Mouse (Mus musculus) lung, postnatal 10 days (tissue): Measurements from ENCODE around the gene Timp3.
A peak's percentile ranks its signal among the peaks of the same experiment; 100 is the strongest.

Experiments used
- DNase-seq: peaks from one replicate; pipeline ENCODE4 v3.0.0; 2021

Gene Timp3

DNA sequence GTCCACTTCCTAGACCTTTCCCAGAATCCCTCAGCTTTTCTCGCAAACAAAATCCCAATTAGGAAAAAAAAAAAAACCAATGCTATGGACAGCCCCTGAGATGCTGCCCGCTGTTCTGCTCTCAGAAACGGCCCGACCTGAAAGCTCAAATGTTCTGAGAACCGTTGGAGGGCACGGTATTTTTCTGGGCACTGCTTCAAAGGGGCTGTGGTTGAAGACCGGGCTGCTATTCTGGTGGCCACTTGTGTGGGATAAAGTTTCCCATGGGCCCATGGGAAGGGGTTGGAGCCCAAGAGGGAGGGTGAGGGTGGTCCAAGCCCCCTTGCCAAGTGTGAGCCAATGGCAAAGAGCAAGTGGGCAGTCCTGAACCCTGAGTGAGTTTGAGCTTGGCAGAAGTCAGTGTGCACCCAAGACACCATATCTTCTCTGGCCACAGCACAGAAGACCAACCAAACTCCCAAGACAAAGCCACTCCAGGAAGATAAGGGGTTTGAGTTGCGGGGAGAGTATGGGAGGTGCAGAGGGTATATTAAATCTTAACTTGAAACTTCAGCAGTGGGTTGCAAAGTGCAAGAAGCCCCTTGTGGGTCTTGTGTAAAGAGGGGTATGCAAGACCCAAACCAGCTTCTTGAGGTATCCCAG is 29.2 kb downstream of the Timp3 start:
- DNase-seq, result no peak

DNA sequence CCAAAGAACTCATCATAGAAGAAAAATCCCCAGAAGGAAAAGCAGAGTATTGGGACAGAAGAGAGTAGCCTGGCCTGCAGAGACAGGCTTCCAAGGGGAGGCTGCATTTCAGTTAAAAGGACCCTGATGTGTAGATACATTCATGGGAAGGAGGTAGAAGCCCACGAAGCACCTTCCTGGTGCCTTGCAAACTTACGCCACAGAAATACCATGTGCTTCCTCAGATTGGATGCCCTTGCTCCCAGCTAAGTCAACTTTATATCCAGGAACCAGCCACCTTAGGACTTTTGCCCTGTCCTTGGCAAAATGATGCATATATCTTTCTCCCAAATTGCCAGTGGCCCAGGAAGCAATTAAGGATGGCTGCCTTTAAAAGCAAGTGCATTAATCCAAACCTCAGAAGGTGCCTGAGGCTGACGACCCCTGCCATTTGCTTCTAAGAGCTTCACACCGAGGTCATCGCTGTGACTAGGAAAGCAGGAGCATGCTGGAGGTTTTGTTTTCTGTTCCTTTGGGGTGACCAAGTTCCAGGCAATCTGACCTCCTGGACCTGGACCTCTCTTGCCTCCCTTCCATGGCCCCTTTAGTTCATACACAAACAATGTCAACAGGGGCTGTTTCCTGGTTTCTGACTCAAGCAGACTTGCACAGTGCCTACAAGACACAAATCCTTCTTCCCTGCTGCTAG is 31.0 kb downstream of the Timp3 start:
- no peak for DNase-seq

DNA sequence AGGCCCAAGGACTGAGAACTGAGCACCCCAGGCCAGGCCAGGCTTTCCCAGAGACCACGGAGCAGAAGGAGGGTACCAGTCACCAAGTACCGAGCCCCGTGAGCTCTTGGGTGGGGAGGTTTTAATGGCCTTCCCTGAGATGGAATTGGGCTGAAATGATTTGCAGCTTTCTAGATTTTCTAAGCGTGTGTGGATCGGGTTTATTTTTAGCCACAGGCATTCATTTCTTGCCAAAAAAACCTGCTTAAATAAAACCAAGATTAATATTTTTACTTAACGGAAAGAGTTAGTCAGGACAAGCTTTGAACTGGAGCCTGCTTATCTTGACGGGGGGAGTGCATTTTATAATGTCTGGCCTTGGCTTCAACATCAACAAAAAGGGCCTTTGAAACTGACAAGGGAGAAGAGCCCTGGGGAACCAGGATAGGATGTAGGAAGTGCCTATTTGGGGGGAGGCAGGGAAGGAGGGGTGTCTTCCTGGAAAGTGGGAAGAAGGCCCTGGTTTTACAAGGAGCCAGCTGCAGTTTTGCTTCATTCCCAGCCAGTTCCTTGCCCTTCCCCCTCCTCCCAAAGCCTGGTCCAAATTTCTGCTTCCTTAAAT is 31.6 kb downstream of the Timp3 start:
- peak; percentile 55 for DNase-seq

DNA sequence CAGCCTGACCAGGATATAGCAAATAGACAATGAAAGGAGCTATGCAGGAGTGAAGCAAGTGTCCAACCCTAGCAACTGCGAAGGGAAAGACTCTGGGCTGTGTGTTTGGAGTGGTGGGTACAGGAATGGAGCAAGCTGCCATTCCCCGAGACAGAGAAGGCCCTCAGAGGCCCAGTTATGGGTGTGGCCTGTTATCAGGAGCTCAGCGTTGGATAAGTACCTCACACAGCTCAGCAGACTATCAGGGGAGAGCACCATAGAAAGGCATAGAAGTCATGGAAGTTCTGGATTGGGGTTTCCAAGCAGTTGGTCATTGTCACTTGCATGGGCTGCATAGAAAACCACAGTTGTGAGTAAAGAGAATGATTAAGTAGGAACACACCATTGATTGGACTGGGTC is 32.8 kb downstream of the Timp3 start:
- no peak for DNase-seq

DNA sequence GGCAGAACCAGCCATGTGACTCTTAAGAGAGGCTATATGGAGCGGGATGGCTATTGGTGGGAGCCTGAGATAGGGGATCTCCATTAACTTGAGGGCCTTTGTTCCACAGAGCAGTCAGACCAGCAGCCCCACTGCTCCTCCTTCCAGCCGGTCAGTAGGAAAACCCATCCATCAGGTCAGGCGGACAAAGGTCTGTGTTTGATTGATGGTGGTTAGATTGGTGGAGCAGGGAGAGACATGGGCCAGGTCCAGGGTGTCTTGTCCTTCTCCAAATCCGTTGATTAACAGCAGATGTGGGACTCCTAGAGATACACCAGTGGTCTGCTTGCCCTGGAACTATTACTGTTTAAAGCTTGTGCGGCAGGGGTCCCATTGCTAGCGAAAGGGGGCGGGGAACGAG is 34.4 kb downstream of the Timp3 start:
- DNase-seq, result no peak

DNA sequence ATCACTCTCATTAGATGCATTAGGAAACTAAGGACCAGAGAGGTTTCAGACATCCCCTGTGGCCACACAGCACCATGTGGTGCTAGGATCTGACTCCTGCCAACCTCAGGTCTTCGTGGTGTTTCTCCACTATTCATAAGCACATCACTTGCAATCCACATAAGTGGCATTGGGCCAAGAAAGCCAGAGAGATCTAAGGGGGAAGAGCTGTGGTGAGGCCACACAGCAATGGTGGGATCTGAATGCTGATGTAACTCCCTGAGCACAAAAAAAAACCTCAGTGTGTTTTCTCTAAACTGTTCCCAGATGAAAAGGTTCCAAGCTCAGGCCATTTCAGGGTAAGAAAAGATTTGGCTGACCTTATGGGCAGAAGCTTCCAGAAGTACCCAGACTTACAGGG is 36.3 kb downstream of the Timp3 start:
- peak; percentile 32 for DNase-seq

DNA sequence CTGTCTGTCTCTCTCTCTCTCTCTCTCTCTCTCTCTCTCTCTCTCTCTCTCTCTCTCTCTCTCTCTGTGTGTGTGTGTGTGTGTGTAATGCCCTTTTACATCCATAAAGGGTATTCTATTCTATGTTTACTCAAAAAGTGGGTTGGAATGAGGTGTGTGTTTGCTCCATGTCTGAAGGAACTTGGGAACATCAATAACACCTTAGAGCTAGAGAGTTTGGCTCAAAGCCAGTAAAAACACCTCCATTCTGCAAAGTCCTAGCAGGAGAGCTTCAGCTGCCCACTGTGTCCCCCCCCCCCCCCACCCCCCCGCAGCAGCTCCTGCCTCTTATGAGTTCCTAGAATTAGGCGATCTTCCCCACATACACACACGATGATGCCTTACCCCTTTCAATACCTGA is 37.1 kb downstream of the Timp3 start:
- DNase-seq, result no peak

DNA sequence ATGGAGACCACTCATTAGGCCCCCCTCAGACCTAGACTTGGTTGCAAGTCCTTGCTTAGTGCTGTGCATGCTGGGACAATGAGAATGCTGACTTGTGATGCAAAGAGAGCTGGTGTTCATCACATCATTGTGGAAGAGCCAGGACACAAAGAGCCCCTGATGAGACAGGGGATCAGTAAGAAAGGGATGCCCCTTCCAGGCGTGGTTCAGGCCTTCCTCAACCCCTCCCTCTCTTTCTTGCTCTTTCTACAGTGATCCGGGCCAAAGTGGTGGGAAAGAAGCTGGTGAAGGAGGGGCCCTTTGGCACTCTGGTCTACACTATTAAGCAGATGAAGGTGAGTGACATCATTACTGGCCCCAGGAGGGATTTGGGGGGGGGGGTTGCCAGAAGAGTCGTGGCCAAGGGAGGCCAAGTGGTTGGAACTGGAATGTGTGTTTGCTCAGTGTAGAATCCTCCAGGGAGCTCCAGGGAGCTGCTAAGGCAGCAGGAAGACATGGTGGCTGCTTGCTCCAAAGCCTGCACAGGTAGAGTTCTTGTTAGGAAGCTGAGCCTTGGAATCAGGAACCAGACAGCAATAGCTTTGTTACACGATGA is 38.0 kb downstream of the Timp3 start:
- no peak for DNase-seq

DNA sequence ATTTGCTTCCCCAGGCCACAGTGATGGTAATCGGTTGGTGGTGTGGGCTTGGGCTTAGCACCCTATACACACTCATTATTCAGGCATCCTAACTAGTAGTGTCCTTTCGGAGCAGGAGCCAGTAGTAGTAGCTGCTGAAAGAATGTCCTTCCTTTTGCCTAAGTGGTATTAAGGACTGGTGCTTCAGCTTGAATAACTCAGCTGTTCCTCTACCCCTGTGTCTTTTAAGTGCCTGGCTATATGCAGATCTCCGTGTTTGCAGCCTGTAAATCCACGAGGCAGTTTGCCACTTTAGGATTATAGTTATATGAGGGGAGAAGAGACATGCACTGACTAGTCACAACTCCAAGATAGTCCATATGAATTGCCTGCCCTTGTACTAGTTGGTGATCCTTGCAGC is 38.9 kb downstream of the Timp3 start:
- DNase-seq, result no peak

DNA sequence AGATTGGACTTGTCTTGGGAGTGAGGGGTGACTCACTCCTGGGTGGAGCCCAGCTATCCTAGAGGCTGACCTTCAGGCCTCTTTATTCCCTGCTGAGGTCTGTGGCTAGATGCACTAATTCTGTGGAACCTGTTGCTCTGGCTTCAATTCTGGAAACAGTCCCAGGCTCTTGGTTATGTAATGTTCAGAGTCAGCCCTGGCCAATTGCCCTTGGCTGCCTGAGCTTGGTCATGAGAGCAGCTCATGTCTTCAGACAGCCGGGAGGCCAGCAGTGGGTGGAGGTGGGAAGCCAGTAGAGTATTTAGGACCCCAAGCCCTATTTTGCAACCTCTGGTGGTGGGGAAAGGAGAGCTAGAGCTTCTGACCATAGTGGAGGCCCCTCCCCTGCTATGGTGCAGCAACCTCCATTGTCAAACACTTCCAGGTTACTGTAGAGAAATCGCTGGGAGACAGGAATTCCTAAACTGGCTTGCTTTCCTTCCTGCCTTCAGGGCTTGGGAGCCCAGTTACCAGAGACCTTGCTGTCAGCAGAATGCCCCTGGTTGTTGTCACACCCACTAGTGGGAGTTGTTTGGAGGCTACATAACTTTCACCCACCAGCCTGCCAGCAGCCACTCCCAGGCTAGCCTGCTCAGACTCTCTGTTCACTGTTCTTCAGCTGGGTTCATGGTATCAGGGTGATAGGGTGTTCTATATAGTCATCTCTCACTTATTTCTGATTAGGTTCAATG is 39.6 kb downstream of the Timp3 start:
- DNase-seq, result peak; percentile 93

DNA sequence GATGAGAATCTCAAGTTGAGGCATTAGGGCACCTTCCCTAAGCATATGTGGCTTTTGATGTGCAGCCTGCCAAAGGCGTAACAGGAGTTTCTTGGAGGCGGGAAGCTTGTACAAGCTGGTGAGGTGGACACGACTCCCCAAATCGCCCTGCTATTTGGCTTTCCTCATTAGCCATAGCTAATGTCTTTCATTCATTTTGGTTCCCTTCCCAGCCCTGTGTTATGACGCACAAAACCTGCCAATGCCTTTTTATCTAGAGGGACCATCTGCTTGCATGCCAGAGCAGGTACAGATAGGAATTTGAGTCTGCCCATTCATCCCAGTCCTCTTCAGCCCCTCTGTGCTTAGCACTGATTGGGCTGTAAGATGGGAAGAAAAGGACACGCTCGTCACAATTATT is 40.2 kb downstream of the Timp3 start:
- DNase-seq, result no peak

DNA sequence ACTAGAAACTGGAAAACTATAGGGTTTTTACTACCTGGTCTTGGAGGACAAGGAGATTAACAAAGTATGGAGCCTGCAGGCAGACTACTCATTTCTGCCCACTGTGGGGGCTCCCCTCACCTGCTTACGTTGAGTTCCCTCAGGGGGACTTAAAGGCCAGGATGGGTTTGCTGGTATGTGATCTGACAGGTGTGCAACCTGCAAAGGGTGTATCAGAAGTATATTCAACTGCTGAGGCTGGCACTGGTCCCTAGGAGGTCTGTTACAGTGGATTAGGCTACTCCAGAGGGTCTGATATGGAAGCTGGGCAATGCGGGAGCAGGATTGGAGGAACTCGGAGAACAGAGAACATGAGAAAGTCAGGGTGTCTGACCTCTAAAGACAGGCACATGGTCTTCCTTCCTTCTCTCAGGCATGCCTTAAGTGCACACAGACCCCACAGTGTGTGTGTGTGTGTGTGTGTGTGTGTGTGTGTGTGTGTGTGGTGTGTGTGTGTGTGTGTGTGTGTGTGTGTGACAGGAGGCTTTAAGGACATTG is 40.9 kb downstream of the Timp3 start:
- DNase-seq, result no peak

DNA sequence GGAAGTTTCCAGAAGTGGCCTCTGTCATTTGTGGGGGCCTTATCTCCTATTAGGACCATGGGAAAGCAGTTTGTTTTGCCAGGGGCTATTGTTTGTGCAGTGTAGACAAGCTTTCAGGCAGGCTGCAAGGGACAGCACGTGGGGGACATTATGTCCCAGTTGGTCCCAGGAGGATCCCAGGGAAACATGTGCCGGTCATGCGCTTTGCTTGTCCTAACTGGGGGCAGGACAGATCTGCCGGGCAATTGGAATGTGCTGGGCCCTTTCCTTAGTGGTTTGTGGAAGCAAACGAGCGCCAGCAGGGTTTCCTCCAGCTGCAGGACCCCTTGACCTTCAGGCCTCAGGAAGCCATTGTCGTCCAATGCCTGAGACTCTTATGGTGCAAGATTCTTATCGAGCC is 41.4 kb downstream of the Timp3 start:
- peak; percentile 75 for DNase-seq

DNA sequence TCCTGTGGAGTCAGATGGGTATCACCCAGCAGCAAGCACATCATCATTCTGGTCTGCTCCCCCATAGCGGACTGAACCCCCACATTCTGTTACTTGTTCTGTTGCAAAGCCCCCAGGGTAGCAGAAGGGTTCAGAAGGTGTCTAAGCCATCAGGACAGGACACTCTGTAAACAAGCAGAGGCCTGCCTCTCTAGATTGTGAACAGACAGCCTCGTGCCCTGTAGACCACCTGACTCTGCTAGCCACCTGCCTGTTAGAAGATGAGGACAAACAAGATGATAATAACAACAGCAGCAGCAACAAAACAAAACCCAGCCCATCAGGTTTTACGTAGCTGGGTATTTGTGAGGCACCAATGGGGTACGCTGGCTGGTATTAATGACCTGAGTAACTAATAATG is 42.0 kb downstream of the Timp3 start:
- DNase-seq, result no peak

DNA sequence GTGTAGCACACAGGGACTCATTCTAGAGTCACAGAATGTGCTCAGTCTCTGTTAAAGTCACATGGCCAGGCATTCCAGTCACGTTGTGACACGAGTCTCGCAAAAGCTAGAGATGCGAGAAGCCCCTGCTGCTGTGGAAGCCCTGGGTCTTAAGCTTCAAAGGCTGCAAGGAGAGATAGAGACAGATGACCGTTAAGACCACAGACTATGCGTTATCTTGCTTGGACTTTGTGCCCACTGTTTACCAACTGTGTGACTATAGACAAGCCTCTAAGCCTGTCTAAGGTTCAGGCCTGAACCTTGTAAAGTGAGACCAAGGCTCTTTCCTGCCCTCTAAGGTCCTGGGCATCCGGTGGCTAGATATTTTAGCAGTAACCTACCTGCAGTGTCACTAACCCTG is 42.5 kb downstream of the Timp3 start:
- DNase-seq, result no peak

DNA sequence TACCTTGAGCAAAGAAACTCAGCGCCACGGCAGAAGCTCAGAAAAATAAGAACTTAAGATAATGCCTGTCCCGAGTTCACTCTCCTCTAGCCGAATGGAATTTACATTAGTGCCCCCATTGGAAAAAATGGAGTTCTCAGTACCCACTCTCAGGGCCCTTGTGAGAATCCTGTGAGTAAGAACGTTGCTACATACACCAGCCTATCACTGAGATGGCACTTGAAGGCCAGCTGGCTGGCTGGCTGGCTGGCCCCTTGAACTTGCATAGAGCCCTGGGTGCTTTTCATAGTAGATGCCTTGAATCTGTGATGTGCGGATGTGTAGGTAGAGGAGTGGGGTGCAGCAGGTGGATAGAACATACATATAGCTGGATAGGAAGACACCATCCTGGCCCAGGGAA is 43.2 kb downstream of the Timp3 start:
- no peak for DNase-seq

DNA sequence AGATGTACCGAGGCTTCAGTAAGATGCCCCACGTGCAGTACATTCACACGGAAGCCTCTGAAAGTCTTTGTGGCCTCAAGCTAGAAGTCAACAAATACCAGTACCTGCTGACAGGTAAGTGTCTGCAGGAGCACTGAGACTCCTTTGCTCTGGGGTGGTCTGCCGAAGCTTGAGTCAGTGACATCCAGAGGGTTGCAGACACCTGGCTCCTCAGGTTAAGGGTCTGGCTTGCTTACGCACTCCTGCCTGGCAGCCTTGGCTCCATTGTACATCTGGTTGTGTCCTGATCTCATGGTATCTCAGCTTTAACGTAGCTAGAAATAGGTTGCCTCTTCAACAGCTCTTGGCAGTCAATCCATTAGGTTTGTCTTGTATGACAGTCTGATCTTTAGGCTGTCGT is 43.8 kb downstream of the Timp3 start:
- DNase-seq, result no peak

DNA sequence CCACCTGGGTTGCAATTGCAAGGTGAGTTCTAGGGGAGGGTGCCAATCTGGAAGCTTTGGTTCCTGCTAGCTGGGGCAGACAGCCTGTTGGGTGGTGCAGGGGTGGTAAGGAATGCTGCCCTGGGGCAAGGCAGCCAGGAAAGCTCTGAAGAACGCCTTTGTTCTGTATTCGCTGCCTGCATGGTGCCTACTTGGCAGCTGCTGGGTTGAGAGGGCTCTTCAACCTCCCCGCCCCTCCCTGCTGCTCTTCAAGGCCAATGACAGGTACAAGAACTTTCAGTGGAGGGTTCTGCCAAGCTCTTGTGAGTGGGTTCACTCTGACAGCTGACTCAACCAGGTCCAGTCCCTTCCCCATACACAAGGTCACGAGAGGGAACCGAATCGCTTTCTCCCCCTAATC is 44.5 kb downstream of the Timp3 start:
- peak; percentile 45 for DNase-seq

DNA sequence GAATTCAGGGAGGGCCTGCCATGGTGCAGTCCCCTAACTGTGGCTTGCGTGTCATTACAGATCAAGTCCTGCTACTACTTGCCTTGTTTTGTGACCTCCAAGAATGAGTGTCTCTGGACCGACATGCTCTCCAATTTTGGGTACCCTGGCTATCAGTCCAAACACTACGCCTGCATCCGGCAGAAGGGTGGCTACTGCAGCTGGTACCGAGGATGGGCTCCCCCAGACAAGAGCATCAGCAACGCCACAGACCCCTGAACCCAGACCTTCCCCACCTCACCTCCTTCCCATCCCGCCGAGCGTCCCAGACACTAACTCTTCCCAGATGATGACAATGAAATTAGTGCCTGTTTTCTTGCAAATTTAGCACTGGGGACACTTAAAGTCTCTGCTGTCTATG is 45.5 kb downstream of the Timp3 start:
- DNase-seq, result no peak

DNA sequence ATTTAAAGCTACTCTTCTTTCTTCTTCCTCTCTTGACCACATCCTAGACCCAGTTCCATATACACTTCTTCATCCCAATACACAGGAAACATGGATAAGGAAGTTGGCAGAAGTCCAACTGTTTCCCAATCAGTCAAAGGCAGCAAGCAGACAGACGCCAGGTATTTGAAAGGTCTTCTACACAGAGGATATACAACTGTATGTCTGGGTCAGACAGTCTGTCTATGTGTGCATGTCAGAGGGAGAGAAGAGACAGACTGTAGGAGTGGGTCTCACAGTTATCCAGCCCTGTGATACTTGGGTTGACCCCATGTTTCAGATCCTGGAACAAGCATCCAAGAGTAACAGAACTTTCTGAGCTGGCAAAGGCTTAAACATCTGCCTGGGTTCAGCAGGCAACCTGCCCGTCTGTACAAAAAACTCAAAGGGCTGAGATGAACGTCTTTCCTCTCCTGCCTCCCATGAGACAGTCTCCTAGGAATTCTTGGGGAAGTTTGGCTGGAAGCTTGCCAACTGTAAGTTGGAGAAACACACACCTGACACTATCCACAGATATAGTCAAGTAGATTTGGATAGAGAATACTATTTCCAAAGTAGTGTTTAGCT is 46.2 kb downstream of the Timp3 start:
- peak; percentile 32 for DNase-seq

DNA sequence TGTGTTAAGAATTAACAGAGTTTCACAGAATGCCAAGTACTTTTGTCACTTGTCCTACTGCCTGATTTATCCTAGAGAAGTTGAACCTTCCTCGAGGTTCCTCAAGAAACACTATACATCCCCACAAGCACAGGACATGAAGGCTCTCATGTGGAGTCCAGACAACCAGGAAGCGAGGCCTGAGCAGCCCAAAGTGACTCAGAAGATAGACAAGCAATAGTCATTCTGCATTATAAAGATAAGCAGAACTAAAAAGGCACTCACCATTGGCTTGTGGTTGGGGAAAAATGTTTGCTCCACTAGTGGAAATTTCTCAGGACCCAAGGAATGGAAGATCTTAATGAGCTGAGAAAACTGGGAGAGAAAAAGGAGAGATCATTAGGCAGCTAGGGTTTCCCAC is 51.1 kb downstream of the Timp3 start:
- DNase-seq, result no peak

DNA sequence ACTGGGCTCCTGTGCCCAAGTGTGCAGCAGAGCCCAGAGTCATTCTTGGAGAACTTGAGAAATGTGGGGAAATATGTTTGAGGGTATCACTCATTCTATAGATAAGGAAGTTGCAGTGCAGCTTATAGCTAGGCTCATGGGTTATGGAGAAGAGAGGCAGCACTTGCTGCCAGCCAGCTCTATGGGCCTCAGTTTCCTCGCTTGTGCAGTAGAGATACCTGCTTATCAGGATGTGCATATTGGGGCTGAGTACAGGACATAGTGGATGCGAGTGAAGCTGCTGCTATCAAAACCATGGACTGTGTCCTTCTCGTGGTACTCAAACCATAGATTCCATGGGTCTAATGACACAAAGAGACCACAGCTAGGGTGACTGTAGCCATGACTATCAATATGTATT is 52.3 kb downstream of the Timp3 start:
- DNase-seq, result no peak
